Mouse (Mus musculus): Measurements from ENCODE around the gene Vmn2r28.
"Not testable (repeated sequence)": the region's sequence is repeated elsewhere in the genome, so short reads cannot be mapped to it uniquely, and the experiment has no call there.

Gene Vmn2r28

DNA sequence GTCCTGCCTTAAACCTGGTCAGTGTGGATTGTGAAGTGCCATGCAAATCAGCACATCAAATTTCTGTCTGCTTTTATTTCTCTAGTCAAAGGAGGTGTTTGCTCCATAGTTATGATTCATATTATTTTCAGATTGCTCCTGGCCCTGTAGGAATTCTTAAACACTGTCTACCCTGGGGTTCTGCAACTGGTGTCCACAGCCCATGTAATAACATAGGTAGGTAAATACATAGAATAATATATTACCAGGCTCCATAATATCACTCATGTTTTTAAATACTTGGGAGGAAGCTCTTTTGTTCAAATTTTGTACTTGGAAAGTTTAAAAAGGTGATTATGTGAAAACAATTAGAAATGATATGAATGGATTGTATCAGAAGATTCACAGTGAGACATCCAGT lies at the start of gene Vmn2r28:
Vmn2r28 (minus strand) TSS at position 101 of the 400 bp plus-strand sequence.
- DNase-seq (ENCODE audit: low read depth, low spot score), result not testable (repeated sequence)

DNA sequence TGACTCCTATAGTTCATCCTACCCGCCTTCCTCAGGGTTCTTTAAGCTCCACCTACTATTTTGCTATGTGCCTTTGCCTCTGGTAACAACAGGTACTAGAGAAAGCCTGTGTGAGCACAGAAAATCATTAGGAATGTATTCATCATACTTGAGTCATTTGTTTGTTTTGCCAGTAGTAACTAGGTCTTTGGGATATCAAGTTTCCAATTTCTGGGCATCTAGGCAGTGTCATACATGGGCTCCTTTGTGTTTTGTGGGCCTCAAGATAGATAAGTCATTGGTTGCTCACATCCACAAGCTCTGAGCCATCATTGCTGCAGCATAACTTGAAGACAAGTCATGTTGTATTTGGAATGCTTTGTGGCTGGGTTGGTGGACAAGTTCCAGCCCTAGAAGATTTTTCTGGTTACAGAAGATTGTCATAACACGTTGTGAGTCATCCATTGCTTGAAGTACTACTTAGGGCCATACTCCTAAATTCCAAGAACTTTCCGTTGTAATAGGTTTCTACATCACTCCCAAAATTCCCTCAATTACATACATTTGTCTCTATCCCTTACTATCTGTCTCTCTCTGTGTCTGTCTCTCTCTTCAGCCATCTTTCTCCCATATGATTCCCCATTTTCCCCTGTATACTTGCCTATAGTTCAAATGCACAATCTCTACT lies 47.1 kb upstream of the Vmn2r28 start:
- DNase-seq (ENCODE audit: low read depth, low spot score), result peak; percentile 47

DNA sequence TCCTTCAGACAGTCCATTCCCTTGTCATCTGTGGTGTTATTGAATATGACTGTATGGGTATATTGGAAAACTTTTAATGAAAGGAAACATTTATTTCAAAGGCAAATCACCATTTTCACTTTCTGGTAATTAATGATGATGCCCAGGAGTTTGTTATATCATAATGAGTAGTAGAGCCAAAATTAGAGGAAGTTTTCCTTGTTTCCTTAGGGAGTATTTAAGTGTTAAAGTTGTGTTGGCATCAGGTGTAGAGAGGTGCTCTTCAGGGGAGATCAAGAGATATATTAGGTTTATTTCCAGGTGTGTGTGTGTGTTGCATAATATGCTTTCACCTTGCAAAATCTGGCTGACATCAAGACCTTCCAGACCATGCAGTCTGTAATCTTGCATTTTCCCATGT lies 37.1 kb downstream of the Vmn2r28 start, which contains the start of gene Vmn1r59:
Vmn1r59 (minus strand) TSS at position 101 of the 400 bp plus-strand sequence.
- DNase-seq (ENCODE audit: low read depth, low spot score), result no peak

DNA sequence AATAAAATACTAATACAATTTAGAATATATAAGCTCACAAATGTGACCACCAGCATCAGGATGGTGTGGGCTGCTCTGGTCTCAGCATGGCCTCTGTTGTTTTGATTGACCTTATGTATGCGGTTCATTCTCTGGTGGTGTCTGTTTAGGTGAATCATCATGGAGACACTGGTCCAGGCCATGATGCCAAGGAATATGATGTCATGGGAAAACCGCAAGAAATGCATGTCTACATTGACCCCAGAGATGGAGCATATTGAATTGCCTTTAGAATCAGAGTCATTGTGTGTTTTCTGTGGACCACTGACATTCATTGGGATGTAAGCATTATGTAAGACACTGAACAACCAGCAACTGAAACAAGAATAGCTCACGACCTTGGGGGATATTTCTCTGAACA lies 39.7 kb downstream of the Vmn2r28 start:
- not testable (repeated sequence) for DNase-seq (ENCODE audit: low read depth, low spot score)

DNA sequence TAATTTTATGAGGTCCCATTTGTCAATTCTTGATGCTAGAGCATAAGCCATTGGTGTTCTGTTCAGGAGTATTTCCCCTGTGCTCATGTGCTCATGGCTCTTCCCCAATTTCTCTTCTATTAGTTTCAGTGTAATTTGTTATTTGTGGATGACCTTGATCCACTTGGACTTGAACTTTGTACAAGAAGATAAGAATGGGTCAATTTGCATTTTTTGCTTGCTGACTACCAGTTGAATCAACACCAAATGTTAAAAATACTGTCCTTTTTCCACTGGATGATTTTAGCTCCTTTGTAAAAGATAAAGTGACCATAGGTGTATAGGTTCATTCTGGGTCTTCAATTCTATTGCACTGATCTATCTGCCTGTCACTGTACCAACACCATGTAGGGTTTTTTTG lies 45.1 kb downstream of the Vmn2r28 start:
- no peak for DNase-seq (ENCODE audit: low read depth, low spot score)
